Mouse (Mus musculus): Measurements from ENCODE around the gene Gm49322. TPM values are rescaled to one million over a fixed set of nuclear protein-coding genes. Genes with fewer than 3 reads are reported as not detected.

Gm49322 gene
- polyA plus RNA-seq, 1 experiment from 2014 or later: 3.7 TPM

DNA sequence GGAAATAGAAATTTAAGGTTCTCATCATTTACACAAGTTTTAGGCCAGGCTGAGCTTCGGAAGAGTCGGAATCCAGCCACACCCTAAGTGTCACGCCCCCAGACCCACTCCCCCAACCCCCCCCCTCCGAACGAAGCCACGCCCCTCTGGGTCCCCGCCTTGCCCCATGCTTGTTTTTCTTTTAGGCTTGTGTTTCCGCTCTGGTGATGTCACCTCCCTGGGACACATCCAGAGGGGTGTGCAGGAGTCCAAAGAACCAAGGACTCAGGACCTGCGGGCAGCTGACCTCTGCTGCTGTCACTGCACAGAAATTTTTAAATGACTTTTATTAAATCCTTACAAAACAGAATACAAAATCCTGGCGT lies 59.2 kb downstream of the Gm49322 start:
- Histone ChIP-seq H3K4me2 (ENCODE audit: low read depth, low read length) (peak overlapping the region; percentile 49), H3K9me3 (replicated peaks; ENCODE audit: control insufficient read depth, low read length) (no peaks in the 10 kb centered on the region), H3K36me3 (ENCODE audit: control insufficient read depth, insufficient read depth, low read length) (peaks cover 23% of the 10 kb centered on the region), H3K27ac (ENCODE audit: low read length) (peak overlapping the region; percentile 94), H3K27me3 (ENCODE audit: control insufficient read depth, insufficient read depth, low read length) (no peaks in the 10 kb centered on the region), H3K4me1 (ENCODE audit: control insufficient read depth, insufficient read depth, low read length) (peaks cover 41% of the 10 kb centered on the region), H3K4me3 (replicated peaks; ENCODE audit: low read length) (peak overlapping the region; percentile 10; the same call in 1 of the 2 replicates), H3K9ac (ENCODE audit: low read length) (peak overlapping the region; percentile 58; the same call in 1 of the 2 replicates)
- 6% methylated on average over 10 of the region's 10 CpGs for WGBS
- ATAC-seq (ENCODE audit: insufficient read depth, low FRiP score): peak; percentile 73

Small RNA genes lying within 50 kb of the gene (microRNA-seq; reads per million reads assigned to microRNA genes)
- not detected for gene Mir6912

Other genes starting within 250 kb of the Gm49322 start
- 0.14 and 0.61 TPM in 2 replicates for gene Plk5, start 249.6 kb upstream of the Gm49322 start, polyA plus RNA-seq (2015; fragmentation: Nextera tagmentation; extraction: Ambion mirVana)
- gene Mex3d, start 218.4 kb upstream of the Gm49322 start, polyA plus RNA-seq (2015; fragmentation: Nextera tagmentation; extraction: Ambion mirVana): 3.0 and 4.1 TPM in 2 replicates
- gene Mbd3, start 206.5 kb upstream of the Gm49322 start, polyA plus RNA-seq (2015; fragmentation: Nextera tagmentation; extraction: Ambion mirVana): 131 and 139 TPM in 2 replicates
- 669 and 707 TPM in 2 replicates for gene Uqcr11, start 199.2 kb upstream of the Gm49322 start, polyA plus RNA-seq (2015; fragmentation: Nextera tagmentation; extraction: Ambion mirVana)
- 46.1 and 57.9 TPM in 2 replicates for gene Tcf3, start 172.4 kb upstream of the Gm49322 start, polyA plus RNA-seq (2015; fragmentation: Nextera tagmentation; extraction: Ambion mirVana)
- gene Onecut3, start 111.2 kb upstream of the Gm49322 start, polyA plus RNA-seq (2015; fragmentation: Nextera tagmentation; extraction: Ambion mirVana): 0.06 and 0.08 TPM in 2 replicates
- 0.12 and 0.21 TPM in 2 replicates for gene Atp8b3, start 66.9 kb upstream of the Gm49322 start, polyA plus RNA-seq (2015; fragmentation: Nextera tagmentation; extraction: Ambion mirVana)
- 16.7 TPM in 2 replicates for gene Rexo1, start 44.5 kb upstream of the Gm49322 start, polyA plus RNA-seq (2015; fragmentation: Nextera tagmentation; extraction: Ambion mirVana)
- 8.4 and 8.7 TPM in 2 replicates for gene Klf16, start 28.7 kb upstream of the Gm49322 start, polyA plus RNA-seq (2015; fragmentation: Nextera tagmentation; extraction: Ambion mirVana)
- 42.9 and 44.3 TPM in 2 replicates for gene Abhd17a, start 15.7 kb upstream of the Gm49322 start, polyA plus RNA-seq (2015; fragmentation: Nextera tagmentation; extraction: Ambion mirVana)
- 92.1 and 99.9 TPM in 2 replicates for gene Scamp4, start 3.1 kb upstream of the Gm49322 start, polyA plus RNA-seq (2015; fragmentation: Nextera tagmentation; extraction: Ambion mirVana)
- 5.6 and 6.7 TPM in 2 replicates for gene Adat3, start 3.1 kb upstream of the Gm49322 start, polyA plus RNA-seq (2015; fragmentation: Nextera tagmentation; extraction: Ambion mirVana)
- gene Csnk1g2, start 16.8 kb downstream of the Gm49322 start, polyA plus RNA-seq (2015; fragmentation: Nextera tagmentation; extraction: Ambion mirVana): 18.1 TPM in 2 replicates
- gene Btbd2, start 51.0 kb downstream of the Gm49322 start, polyA plus RNA-seq (2015; fragmentation: Nextera tagmentation; extraction: Ambion mirVana): 11.5 and 12.7 TPM in 2 replicates
- gene Mknk2, start 72.1 kb downstream of the Gm49322 start, polyA plus RNA-seq (2015; fragmentation: Nextera tagmentation; extraction: Ambion mirVana): 42.8 and 45.1 TPM in 2 replicates
- gene Mob3a, start 96.0 kb downstream of the Gm49322 start, polyA plus RNA-seq (2015; fragmentation: Nextera tagmentation; extraction: Ambion mirVana): 51.6 and 57.5 TPM in 2 replicates
- 25.5 and 28.7 TPM in 2 replicates for gene Izumo4, start 96.2 kb downstream of the Gm49322 start, polyA plus RNA-seq (2015; fragmentation: Nextera tagmentation; extraction: Ambion mirVana)
- 62.5 and 66.3 TPM in 2 replicates for gene Ap3d1, start 136.2 kb downstream of the Gm49322 start, polyA plus RNA-seq (2015; fragmentation: Nextera tagmentation; extraction: Ambion mirVana)
- gene Dot1l, start 149.2 kb downstream of the Gm49322 start, polyA plus RNA-seq (2015; fragmentation: Nextera tagmentation; extraction: Ambion mirVana): 11.8 and 13.9 TPM in 2 replicates
- gene Sf3a2, start 192.2 kb downstream of the Gm49322 start, polyA plus RNA-seq (2015; fragmentation: Nextera tagmentation; extraction: Ambion mirVana): 51.3 and 53.7 TPM in 2 replicates
- 102 and 114 TPM in 2 replicates for gene Plekhj1, start 192.6 kb downstream of the Gm49322 start, polyA plus RNA-seq (2015; fragmentation: Nextera tagmentation; extraction: Ambion mirVana)
- gene Amh, start 199.2 kb downstream of the Gm49322 start, polyA plus RNA-seq (2015; fragmentation: Nextera tagmentation; extraction: Ambion mirVana): not detected in 2 replicates
- gene Jsrp1, start 207.5 kb downstream of the Gm49322 start, polyA plus RNA-seq (2015; fragmentation: Nextera tagmentation; extraction: Ambion mirVana): 0.65 and 8.4 TPM in 2 replicates
- 1,560 and 1,582 TPM in 2 replicates for gene Oaz1, start 220.6 kb downstream of the Gm49322 start, polyA plus RNA-seq (2015; fragmentation: Nextera tagmentation; extraction: Ambion mirVana)
- 0.05 and 0.12 TPM in 2 replicates for gene Lingo3, start 238.0 kb downstream of the Gm49322 start, polyA plus RNA-seq (2015; fragmentation: Nextera tagmentation; extraction: Ambion mirVana)
- 192 and 210 TPM in 2 replicates for gene Lsm7, start 249.2 kb downstream of the Gm49322 start, polyA plus RNA-seq (2015; fragmentation: Nextera tagmentation; extraction: Ambion mirVana)
- 40.0 and 42.7 TPM in 2 replicates for gene Sppl2b, start 249.3 kb downstream of the Gm49322 start, polyA plus RNA-seq (2015; fragmentation: Nextera tagmentation; extraction: Ambion mirVana)